Mouse (Mus musculus): ENCODE measurements at regions not wholly inside any gene's neighbourhood (a gene's known extent, or its start where the extent isn't known, plus 50 kb on each side); places are given as distances from the start of the nearest gene placed in this dataset.

DNA sequence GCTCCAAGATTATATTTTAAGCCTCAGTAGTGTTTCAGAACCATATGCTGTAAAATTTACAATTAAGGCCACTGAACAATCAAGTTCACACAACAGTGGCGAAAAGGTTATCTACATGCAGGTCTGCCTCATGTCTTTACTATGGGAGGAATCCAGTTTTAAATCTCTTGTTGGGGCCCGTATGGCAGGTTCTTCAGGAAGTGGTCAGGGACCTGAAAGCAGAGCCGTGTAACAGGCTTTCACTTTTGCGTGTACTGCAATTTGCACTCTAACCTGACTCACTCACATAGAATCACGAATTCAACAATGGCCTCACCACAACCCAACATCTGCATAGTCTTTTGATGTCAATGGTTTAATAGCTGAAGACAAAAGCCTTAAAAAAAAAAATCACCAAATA, 312.6 kb downstream of the Tex13c3 start:
- Histone ChIP-seq H3K36me3 (no peaks in the 10 kb centered on the region), H3K9ac (no peak overlapping the region), H3K4me3 (no peak overlapping the region), H3K27me3 (replicated peaks) (no peaks in the 10 kb centered on the region), H3K4me2 (no peak overlapping the region), H3K27ac (ENCODE audit: poor library complexity, severe bottlenecking) (no peak overlapping the region), H3K9me3 (replicated peaks) (no peaks in the 10 kb centered on the region), H3K4me1 (replicated peaks) (no peaks in the 10 kb centered on the region)
- no peak for ATAC-seq (ENCODE audit: insufficient number of reproducible peaks, low FRiP score)
- WGBS, result 59% methylated on average over 5 of the region's 5 CpGs

DNA sequence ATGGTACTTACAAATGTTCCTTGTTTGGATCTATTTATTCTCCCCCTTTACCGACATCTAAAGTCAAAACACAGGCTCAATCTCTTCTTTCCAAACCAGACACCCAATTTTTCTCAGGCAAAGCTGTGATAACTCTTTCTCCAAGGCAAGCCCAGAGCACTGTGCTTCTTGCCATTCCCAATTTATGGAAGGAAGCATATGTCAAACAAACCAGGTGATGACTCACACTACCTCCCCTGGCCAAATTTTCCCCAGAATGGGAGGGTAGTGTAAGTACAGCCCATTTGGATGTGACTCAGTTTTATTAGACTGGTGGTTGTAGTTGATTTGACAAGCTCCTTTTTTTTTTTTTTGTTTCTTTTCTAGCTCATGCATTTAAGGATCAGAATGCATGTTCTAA, 313.0 kb downstream of the Tex13c3 start:
- Histone ChIP-seq H3K4me2 (no peak overlapping the region), H3K4me1 (replicated peaks) (no peaks in the 10 kb centered on the region), H3K4me3 (no peak overlapping the region), H3K27ac (ENCODE audit: poor library complexity, severe bottlenecking) (no peak overlapping the region), H3K9ac (no peak overlapping the region), H3K36me3 (no peaks in the 10 kb centered on the region), H3K27me3 (replicated peaks) (no peaks in the 10 kb centered on the region), H3K9me3 (replicated peaks) (no peaks in the 10 kb centered on the region)
- 66% methylated on average over 1 of the region's 1 CpGs for WGBS
- ATAC-seq (ENCODE audit: insufficient number of reproducible peaks, low FRiP score), result no peak

DNA sequence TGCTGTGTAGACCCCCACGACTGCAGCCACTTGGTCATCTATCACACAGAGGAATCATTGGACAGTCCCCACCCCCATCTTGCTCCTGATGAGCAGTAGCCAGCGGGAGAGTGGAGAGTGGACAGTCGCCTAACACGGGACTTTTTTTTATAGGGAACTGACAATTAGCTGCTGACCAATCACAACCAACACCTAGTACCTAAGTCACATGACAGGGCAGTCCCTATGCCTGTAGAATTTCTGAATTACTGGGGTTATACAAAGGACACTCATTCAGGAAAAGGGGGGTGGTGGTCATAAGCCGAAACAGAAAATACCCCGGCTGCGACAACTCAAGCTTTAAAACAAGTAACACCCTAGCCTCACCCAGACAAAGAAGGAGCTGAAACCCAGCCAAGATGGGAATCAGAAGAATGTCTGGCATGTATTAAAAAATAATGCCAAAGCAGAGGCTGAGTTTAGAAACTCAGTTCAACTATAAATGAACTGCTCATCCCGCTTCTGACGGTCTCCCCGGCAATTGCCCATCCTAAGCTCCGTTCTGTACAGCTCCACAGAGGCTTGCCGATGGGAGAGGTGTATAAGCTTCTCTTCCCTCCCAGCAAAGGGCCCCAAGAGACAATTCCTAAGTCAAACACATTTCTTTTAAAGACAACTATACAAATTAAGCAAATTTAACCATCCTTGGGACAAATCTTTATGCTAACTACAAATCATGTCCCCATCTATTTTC, 313.8 kb downstream of the Tex13c3 start:
- WGBS, result 71% methylated on average over 12 of the region's 12 CpGs

DNA sequence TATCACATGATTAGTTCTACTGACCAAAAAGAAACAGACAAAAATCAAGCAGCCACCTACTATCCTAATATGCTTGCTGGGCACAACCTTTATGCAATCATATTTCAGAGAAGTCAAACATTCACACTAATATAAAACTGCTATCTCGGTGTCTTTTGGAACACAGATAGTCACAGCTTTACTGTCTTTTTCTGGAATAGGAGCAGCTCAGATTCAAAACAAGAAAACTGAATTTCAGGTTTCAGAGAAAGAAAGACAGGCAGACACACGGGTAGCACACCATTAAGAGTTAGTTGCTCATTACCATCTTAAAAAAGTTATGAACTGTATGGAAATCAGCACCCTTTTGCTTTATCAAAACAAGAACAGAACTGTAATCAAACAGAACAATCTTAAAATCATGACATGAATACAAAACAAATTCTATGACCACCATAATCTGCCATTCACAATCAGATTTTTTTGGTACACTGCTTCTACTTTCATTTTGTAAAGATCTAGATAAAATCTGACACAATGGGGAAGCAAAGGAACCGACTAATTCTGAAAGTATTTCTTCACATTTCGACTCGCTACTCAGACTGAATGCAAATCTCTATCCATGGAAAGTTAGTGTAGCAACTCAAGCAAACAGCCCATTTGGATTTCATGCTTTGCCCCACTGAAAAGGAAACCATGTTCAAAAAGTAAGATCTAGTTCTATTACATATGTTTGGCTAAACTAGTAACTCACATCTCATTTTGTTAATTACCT, 315.1 kb downstream of the Tex13c3 start:
- 74% methylated on average over 5 of the region's 5 CpGs for WGBS
- H3K4me3 ChIP-seq, result no peak overlapping the region
- no peak overlapping the region for H3K4me2 ChIP-seq

More for the DNA sequence above, 313.8 kb downstream of the Tex13c3 start:
- no peak for ATAC-seq (ENCODE audit: insufficient number of reproducible peaks, low FRiP score)
- Histone ChIP-seq H3K4me1 (replicated peaks) (no peaks in the 10 kb centered on the region), H3K4me2 (peak overlapping the region; percentile 33), H3K27me3 (replicated peaks) (no peaks in the 10 kb centered on the region), H3K4me3 (0 out of 2 replicates have a peak overlapping the region, but pooled peaks have one; percentile 3), H3K36me3 (no peaks in the 10 kb centered on the region), H3K9ac (no peak overlapping the region), H3K9me3 (replicated peaks) (no peaks in the 10 kb centered on the region), H3K27ac (ENCODE audit: poor library complexity, severe bottlenecking) (no peak overlapping the region)

DNA sequence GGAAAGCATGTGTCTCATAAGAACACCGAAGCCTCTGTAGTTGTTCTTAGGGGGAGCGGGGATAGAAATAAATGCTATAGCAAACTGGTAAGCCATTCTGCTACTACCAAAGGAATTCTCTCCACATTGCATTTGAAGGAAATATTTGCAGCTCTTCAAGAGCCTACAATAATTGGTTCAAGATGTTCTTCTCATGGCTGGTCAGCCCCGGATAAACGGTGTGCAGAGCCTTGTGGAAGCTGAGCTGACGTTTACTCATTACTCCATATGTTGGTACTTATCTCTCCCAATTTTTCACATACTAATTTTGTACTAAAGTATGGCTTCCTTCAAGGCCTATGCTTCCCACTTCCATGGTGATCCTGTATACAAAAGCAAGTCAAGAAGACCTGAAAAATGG, 317.0 kb downstream of the Tex13c3 start:
- H3K4me1 ChIP-seq (replicated peaks), result no peaks in the 10 kb centered on the region
- no peaks in the 10 kb centered on the region for H3K27me3 ChIP-seq (replicated peaks)
- no peaks in the 10 kb centered on the region for H3K9me3 ChIP-seq (replicated peaks)
- no peak overlapping the region for H3K9ac ChIP-seq
- H3K36me3 ChIP-seq, result no peaks in the 10 kb centered on the region
- WGBS, result 73% methylated on average over 5 of the region's 5 CpGs
- H3K4me2 ChIP-seq, result no peak overlapping the region
- H3K27ac ChIP-seq (ENCODE audit: poor library complexity, severe bottlenecking), result no peak overlapping the region
- no peak for ATAC-seq (ENCODE audit: insufficient number of reproducible peaks, low FRiP score)
- no peak overlapping the region for H3K4me3 ChIP-seq

More for the DNA sequence above, 315.1 kb downstream of the Tex13c3 start:
- Histone ChIP-seq H3K9ac (no peak overlapping the region), H3K27ac (ENCODE audit: poor library complexity, severe bottlenecking) (no peak overlapping the region), H3K4me1 (replicated peaks) (no peaks in the 10 kb centered on the region), H3K9me3 (replicated peaks) (no peaks in the 10 kb centered on the region), H3K27me3 (replicated peaks) (no peaks in the 10 kb centered on the region), H3K36me3 (no peaks in the 10 kb centered on the region)
- no peak for ATAC-seq (ENCODE audit: insufficient number of reproducible peaks, low FRiP score)

DNA sequence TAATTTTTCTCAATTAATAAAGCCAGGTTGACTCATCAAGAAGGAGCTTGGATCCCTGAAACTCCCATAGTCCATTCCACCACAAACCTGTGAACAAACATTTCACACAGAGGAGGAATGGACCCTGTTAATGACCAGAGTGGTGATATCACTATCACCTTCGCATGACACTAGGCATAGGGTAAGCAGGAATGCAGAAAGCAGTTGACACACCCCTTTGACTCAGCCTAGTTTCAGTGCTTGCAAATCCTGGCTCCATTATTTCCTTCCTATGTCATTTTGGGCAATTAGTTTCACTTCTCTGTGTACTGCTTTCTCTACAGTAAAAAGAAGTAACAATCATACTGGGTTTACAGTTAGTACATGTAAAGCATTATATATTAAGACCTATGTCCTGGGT, 318.2 kb downstream of the Tex13c3 start:
- ATAC-seq (ENCODE audit: insufficient number of reproducible peaks, low FRiP score), result no peak
- Histone ChIP-seq H3K4me2 (no peak overlapping the region), H3K9ac (no peak overlapping the region), H3K4me3 (no peak overlapping the region), H3K27ac (ENCODE audit: poor library complexity, severe bottlenecking) (no peak overlapping the region), H3K9me3 (replicated peaks) (no peaks in the 10 kb centered on the region), H3K4me1 (replicated peaks) (no peaks in the 10 kb centered on the region), H3K27me3 (replicated peaks) (no peaks in the 10 kb centered on the region), H3K36me3 (no peaks in the 10 kb centered on the region)
- 32% methylated on average over 1 of the region's 1 CpGs for WGBS

DNA sequence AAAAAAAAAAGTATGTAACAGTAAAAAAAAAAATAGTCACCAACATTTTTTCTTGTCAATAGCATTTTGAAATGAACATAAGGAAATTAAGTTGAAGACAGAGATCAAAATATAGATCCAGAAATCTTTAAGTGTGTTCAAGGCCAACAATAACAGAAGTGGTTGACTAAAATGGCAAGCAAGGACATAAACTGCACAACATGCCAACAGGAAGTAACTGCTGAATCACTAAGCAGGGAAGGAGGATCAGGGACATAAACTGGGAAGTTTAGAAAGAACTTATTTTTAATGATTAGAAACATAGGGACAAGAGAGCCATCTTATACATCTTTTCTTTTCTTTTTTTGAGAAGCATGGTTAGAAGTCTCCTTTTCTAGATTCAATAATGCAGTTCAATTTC, 318.8 kb downstream of the Tex13c3 start:
- Histone ChIP-seq H3K27ac (ENCODE audit: poor library complexity, severe bottlenecking) (no peak overlapping the region), H3K9ac (no peak overlapping the region), H3K27me3 (replicated peaks) (no peaks in the 10 kb centered on the region), H3K4me1 (replicated peaks) (no peaks in the 10 kb centered on the region), H3K4me2 (no peak overlapping the region), H3K9me3 (replicated peaks) (no peaks in the 10 kb centered on the region), H3K4me3 (no peak overlapping the region), H3K36me3 (no peaks in the 10 kb centered on the region)
- ATAC-seq (ENCODE audit: insufficient number of reproducible peaks, low FRiP score), result no peak

DNA sequence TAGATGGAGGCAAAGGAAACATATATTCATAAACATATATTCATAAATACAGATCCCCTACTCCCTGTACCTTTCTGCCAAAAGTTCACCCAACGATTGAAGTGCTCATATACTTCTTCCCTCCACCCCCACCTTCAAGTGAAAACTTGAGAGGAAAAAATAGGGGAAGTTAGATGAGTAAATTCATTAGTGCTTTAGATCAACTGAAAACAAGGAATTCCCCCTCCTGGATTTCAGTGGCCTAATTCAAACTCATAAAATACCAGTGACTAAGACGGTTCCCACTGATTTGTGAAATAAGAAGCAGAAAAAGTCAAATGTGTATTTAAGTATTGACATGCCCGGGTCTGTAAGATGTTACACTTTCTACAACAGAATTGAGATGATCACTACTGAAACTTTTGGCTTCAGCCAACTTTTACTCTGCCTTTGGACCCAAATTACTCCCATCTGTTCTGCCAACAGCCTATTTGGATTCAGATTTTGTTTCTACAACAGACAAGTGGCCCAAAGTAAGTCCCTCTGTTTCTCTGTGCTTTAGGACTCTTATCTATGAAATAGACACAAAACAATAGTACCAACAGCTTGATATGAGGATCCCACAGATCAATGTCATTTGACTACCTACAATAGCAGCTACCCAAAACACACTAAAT, 320.7 kb downstream of the Tex13c3 start:
- 70% methylated on average over 3 of the region's 3 CpGs for WGBS
- H3K27me3 ChIP-seq (replicated peaks), result no peaks in the 10 kb centered on the region
- H3K9ac ChIP-seq, result no peak overlapping the region
- no peaks in the 10 kb centered on the region for H3K36me3 ChIP-seq
- no peak for ATAC-seq (ENCODE audit: insufficient number of reproducible peaks, low FRiP score)
- H3K4me2 ChIP-seq, result no peak overlapping the region
- H3K27ac ChIP-seq (ENCODE audit: poor library complexity, severe bottlenecking), result no peak overlapping the region
- no peaks in the 10 kb centered on the region for H3K9me3 ChIP-seq (replicated peaks)
- H3K4me3 ChIP-seq, result no peak overlapping the region
- H3K4me1 ChIP-seq (replicated peaks), result no peaks in the 10 kb centered on the region

DNA sequence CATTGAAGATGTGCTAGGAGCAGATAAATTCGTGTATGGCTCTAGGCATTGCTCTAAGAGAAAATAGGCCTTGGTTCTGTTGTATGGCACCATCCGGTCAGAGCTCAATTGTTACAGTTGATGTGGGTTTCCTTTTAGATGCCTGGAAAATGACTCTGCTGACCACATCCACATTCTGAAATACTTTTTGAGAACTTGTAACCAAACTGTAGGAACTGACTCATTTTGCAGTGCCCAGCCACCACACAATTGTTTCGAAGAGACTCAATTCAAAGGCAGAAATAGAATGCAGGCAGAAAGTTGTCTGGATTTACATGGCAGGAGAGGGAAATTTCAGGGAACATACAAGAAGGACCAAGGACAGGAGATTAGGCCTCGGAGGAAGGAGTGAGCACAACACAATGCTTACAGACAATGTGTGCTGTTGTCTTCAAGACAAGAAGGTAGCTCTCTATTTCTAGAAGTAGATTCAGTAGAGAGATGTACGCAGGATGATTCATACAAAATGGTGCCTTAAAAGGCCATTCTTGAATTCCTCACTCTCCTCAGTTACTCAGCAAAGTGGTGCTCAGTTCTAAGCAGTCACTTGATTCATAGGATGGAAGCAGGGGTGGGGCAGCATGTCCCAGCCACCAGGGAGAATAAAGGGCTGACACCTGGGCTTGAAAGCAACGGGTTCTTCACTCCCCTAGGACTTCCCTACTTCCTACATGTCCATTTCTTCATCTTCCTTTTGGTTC, 323.5 kb downstream of the Tex13c3 start:
- ATAC-seq (ENCODE audit: insufficient number of reproducible peaks, low FRiP score), result no peak
- Histone ChIP-seq H3K9ac (no peak overlapping the region), H3K27me3 (replicated peaks) (no peaks in the 10 kb centered on the region), H3K9me3 (replicated peaks) (no peaks in the 10 kb centered on the region), H3K4me1 (replicated peaks) (no peaks in the 10 kb centered on the region), H3K27ac (ENCODE audit: poor library complexity, severe bottlenecking) (no peak overlapping the region), H3K4me3 (no peak overlapping the region), H3K36me3 (no peaks in the 10 kb centered on the region), H3K4me2 (no peak overlapping the region)
- 68% methylated on average over 6 of the region's 6 CpGs for WGBS

DNA sequence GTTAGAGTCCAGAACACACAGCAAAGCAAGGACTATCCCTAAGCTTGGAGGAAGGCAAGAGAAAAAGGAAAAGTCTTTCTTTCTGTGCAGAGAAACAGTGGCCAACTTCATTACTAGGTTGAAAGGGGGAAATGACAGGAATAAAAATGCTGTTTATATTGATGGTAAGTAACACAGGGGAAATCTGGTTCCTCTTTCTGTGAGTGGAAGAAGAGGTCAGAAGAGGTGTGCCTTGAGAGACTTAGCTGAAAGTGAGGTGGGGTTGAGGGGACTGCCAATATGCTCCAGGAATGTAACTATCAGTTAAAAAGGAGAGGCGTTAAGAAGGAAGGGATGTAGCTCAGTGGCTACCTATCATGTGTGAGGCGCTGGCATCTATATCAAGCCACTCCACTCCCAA, 327.5 kb downstream of the Tex13c3 start:
- Histone ChIP-seq H3K27me3 (replicated peaks) (no peaks in the 10 kb centered on the region), H3K4me1 (replicated peaks) (no peaks in the 10 kb centered on the region), H3K4me3 (no peak overlapping the region), H3K4me2 (no peak overlapping the region), H3K9me3 (replicated peaks) (no peaks in the 10 kb centered on the region), H3K9ac (no peak overlapping the region), H3K36me3 (no peaks in the 10 kb centered on the region), H3K27ac (ENCODE audit: poor library complexity, severe bottlenecking) (no peak overlapping the region)
- ATAC-seq (ENCODE audit: insufficient number of reproducible peaks, low FRiP score), result no peak
- WGBS, result 68% methylated on average over 2 of the region's 2 CpGs

Data from heart, embryonic 12.5 days (tissue).